9 mouse cellular contexts compared by ENCODE assay signal in the genomic region with DNA sequence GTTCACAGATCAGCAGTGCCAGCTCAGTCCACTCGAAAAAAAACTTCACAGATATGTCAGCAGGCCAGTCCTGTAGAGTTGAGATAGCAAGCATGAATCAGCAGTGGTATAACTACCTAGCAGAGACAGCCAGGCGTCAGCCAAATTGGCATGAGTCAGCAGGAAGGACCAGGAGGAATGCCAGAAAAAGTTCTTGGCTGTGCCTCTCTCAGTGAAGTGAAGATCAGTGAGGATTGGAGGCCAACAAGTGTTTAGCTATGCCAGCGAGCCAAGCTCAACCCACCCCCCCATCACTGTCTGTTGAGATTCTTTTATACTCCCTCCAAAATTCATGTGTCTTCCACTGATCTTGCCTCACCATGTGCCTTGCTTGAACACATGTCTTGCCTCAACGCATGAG.
DNase-seq lines count a peak whose midpoint lies in the region; ATAC-seq and TF ChIP-seq lines count a peak whose summit lies in the region.
"Had no signal": no experiment of that assay in that cellular context is flagged by ENCODE, and none has a peak within 500 bp of the region (broad histone marks: within the 10 kb centered on the region; RNA-seq: fewer than 3 reads in every experiment).

No protein-coding gene starts in this region.

- H3K36me3 ChIP-seq in hindbrain, embryonic 10.5 days, result no peaks in the 10 kb centered on the region
- H3K36me3 ChIP-seq in intestine, postnatal 0 days (ENCODE audit: control insufficient read depth, insufficient read depth), result no peaks in the 10 kb centered on the region
- H3K36me3 ChIP-seq: neural tube, embryonic 13.5 days had no signal

- H3K4me2 ChIP-seq in intestine, postnatal 0 days (replicated peaks; ENCODE audit: low read depth), result no peak overlapping the region
- H3K4me2 ChIP-seq: neural tube, embryonic 13.5 days had no signal

- H3K9ac ChIP-seq in intestine, postnatal 0 days (ENCODE audit: low read depth, low read length), result no peak overlapping the region
- H3K9ac ChIP-seq: neural tube, embryonic 13.5 days had no signal

- DNase-seq in cerebellum, adult 11-12 months, result peak; percentile 3
- DNase-seq in cerebellum, adult 11 months, result no peak
- peak; percentile 6 for DNase-seq in MEL-GATA-1-ER (ENCODE audit: extremely low read depth, low read depth)
- DNase-seq in gonadal fat pad, adult 2 months (ENCODE audit: low read depth), result peak; percentile 20
- DNase-seq in left cerebral cortex, postnatal 10 days (ENCODE audit: extremely low spot score in 1 of 2, low spot score in 2 of 2), result peak; percentile 17 to 18
- no peak for DNase-seq in hindbrain, embryonic 10.5 days (ENCODE audit: low spot score)

- no peak overlapping the region for H3K4me3 ChIP-seq in hindbrain, embryonic 10.5 days
- no peak overlapping the region for H3K4me3 ChIP-seq in intestine, postnatal 0 days (ENCODE audit: low read depth, low read length)
- H3K4me3 ChIP-seq: neural tube, embryonic 13.5 days had no signal

- H3K27me3 ChIP-seq in hindbrain, embryonic 10.5 days (ENCODE audit: insufficient read depth, poor library complexity, severe bottlenecking), result no peaks in the 10 kb centered on the region
- no peaks in the 10 kb centered on the region for H3K27me3 ChIP-seq in intestine, postnatal 0 days (replicated peaks; ENCODE audit: control insufficient read depth, insufficient read depth, low read length)
- H3K27me3 ChIP-seq: neural tube, embryonic 13.5 days had no signal

- no peaks in the 10 kb centered on the region for H3K9me3 ChIP-seq in hindbrain, embryonic 10.5 days
- no peaks in the 10 kb centered on the region for H3K9me3 ChIP-seq in intestine, postnatal 0 days (ENCODE audit: control insufficient read depth)
- H3K9me3 ChIP-seq: neural tube, embryonic 13.5 days had no signal

- no peak for ATAC-seq in erythroid progenitor cell, adult 5-6 weeks (replicated peaks; ENCODE audit: low FRiP score, poor library complexity, severe bottlenecking)
- ATAC-seq in intestine, postnatal 0 days, result no peak

- no peak for TF ChIP-seq CTCF in intestine, postnatal 0 days (IDR thresholded peaks at IDR 0.05; ENCODE audit: low read depth)

- intact Hi-C loops in left cerebral cortex, postnatal 10 days (cut with DNase I), result no loop called here

- no peaks in the 10 kb centered on the region for H3K4me1 ChIP-seq in hindbrain, embryonic 10.5 days (replicated peaks)
- no peaks in the 10 kb centered on the region for H3K4me1 ChIP-seq in intestine, postnatal 0 days (replicated peaks; ENCODE audit: control insufficient read depth, insufficient read depth, low read length)
- H3K4me1 ChIP-seq: neural tube, embryonic 13.5 days had no signal

- WGBS in hindbrain, embryonic 10.5 days, result 80% methylated on average over 4 of the region's 4 CpGs
- WGBS in intestine, postnatal 0 days, result 66% methylated on average over 4 of the region's 4 CpGs

- no peak overlapping the region for H3K27ac ChIP-seq in hindbrain, embryonic 10.5 days
- no peak overlapping the region for H3K27ac ChIP-seq in intestine, postnatal 0 days (ENCODE audit: low read depth, low read length)
- H3K27ac ChIP-seq: neural tube, embryonic 13.5 days had no signal

Comparison
In these comparisons a context has a peak if more than half of its experiments do, and no peak if none do; other contexts are left out.
1. DNase-seq: peak in cerebellum, adult 11-12 months (single experiment), MEL-GATA-1-ER (single experiment), gonadal fat pad, adult 2 months (single experiment) and left cerebral cortex, postnatal 10 days (2 of 2); none in cerebellum, adult 11 months (single experiment) and hindbrain, embryonic 10.5 days (single experiment).